Mouse (Mus musculus) gastrocnemius, postnatal 25 days (tissue): ENCODE measurements at regions not wholly inside any gene's neighbourhood (a gene's known extent, or its start where the extent isn't known, plus 50 kb on each side); places are given as distances from the start of the nearest gene placed in this dataset.

Experiments
- DNase-seq: peaks from one replicate; pipeline ENCODE4 v3.0.0; 2022
- microRNA-seq, 2 experiments: library from miRNA; unstranded; fragments of <30 nt; microRNA quantifications; one replicate each; pipeline ENCODE4 v1.2.0; 2021; ENCODE audit warnings: borderline replicate concordance in 2 of 2

DNA sequence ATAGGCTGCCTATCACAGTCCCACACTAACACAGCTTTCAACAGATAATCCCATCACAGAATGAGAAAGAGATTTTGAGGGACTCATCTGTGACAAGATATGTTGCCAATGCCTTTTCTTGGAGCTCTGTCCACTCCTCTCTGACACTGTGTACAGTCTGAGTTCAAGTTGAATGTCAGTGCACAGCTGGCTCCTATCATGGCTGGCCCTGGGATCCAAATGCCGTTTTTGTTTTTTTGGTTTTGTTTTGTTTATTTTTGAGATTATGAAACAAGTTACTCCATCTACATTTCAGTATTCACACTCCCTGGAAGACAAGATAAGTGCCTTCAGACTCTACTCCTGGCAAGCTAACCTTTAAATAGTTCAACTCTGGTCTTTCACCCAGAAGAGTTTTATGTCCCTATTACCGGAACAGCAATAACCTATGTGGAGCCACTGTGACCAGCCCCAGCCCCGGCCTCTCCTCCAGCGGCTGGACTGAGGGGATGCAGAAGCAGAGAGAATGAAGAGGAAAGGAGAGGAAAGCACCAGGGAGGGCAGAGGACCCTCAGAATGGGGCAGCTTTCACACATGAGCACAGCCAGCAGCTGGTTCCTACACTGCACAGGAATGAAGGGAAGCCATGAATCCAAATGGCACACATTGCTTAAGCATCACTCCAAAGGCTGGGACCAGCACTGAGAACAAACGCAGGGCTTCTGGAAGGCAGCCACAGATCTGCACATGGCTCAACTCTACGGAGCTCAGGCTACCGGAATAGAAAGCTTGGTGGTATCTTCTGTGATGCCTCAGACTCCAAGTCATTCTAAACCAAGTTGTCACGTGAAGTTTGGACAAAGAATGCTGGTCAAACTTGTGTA is 99.9 kb upstream of the Nsun2 start:
- DNase-seq, result no peak

DNA sequence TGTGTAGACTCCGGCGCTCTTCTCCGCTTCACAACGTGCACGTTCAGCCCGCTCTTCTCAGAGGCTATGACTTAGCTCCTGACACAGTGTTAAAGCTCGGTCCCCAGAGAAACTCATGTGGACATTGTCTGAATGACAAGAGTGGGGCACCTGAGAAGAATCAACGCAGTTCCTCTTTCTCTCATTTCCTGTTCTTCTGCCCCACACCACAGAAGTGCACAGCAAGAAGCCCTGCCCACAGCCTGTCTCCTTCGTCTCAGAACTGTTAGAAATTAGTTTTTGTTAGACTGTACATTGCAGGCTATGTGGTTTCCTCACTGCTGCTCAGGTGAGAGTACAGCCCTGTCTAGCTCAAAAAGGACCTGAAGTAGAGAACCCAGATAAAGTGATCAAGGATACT is 94.1 kb upstream of the Nsun2 start:
- no peak for DNase-seq

DNA sequence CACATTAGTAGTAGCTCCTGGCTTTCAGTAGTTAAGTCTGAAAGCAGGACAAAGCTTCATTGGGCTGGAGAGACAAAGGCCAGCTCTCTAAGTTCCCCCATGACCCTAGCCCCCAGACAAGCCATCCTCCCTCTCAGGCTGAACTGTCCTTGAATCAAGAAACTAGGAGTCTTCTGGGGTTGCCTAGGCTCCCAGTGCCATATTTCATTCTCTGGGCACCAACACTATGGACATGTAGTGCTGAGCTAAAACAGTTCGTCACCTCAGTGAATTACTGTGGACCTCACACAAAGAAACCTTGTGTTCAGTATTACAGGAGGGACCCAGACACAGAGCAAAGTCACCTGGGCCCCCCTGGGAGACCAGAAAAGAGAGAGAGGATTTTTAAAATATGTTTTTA is 91.7 kb upstream of the Nsun2 start:
- no peak for DNase-seq

DNA sequence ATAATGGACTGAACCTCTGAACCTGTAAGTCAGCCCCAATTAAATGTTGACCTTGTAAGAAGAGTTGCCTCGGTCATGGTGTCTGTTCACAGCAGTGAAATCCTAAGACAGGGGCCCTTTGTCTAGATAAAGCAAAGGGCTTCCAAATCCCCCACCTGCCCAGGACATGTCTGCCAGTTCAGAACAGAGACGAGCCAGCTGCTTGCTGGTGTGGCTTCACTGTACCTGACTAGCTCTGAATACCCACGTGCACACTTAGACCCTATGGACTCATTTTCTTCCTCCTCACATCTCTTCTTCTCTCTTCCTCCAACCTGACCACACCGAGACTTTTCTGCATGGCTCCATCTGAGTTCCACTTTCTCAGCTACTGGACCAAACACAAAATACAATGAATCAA is 87.9 kb upstream of the Nsun2 start:
- no peak for DNase-seq

Small RNAs in the stretch of these regions (microRNA-seq; reads per million reads assigned to microRNA genes)
- 0 reads per million in 2 experiments for gene Gm44375
